Mouse (Mus musculus) CH12F3 (cell line): ENCODE measurements around the gene Fam219b.

Experiments used
- in situ Hi-C: fragments of 300-500 bp; cut with MboI; formaldehyde crosslinking; loops from 2 replicates; pipeline ENCODE4 v1.14.3; 2020; ENCODE audit warnings: low sequenced_read_pairs

Gene Fam219b

GRCm38 (mm10) chr9:57560861-57561710 is 23.8 kb downstream of the Fam219b start, which contains the start of gene Scamp2:
Gene Scamp2 (plus strand): TSS chr9:57560943.
- in situ Hi-C loops, result no loop called here

GRCm38 (mm10) chr9:57561711-57562099 is 24.4 kb downstream of the Fam219b start:
- in situ Hi-C loops, result no loop called here

DNA sequence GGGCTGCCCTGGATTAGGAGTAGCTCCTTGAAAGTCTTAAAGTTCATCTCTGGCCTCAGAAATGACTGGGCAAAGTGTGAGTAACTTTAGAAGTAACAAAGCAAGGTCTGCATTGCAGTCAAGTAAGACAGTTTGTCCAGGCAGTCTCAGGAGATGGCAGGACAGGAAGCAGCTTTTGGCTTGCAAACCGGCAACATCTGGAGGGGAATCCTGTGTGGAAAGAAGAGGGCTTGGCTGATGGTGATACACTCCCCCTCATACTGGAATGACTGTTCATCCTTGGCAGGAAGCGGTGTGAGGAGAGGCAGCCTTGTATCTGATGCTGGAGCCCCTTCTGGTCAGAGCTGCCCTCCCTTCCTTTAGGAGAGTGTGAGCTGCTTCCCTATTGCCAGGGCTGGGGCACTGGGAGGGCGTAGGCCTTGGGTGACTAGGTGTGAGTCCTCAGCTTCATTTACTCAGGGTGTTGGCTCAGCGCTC is 25.6 kb downstream of the Fam219b start:
- in situ Hi-C loops, result no loop called here

GRCm38 (mm10) chr9:57564609-57565008 is 27.3 kb downstream of the Fam219b start:
- in situ Hi-C loops, result no loop called here

DNA sequence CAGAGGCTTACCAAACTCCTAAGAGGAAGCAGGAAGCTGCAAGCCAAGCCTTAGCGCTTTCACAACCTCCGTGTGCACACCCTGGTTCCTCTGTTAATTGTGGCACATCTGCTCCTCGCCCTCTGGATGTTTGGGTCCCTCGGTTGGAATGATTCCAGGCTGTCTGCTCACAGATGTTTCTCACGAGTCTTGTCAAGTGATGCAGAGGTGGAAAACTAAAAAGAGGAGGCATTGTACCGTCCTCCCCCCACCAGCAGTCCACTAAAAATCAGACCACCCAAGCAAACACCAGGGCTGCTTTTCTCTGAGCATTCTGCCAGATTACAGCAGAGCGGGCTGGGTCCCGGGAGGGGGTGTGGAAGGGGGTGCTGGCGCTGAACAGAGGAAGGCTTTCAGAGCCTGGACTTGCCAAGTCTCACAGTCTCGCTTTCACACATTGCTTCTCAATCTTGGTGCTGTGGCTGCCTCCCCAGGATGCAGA is 28.5 kb downstream of the Fam219b start:
- in situ Hi-C loops, result no loop called here

DNA sequence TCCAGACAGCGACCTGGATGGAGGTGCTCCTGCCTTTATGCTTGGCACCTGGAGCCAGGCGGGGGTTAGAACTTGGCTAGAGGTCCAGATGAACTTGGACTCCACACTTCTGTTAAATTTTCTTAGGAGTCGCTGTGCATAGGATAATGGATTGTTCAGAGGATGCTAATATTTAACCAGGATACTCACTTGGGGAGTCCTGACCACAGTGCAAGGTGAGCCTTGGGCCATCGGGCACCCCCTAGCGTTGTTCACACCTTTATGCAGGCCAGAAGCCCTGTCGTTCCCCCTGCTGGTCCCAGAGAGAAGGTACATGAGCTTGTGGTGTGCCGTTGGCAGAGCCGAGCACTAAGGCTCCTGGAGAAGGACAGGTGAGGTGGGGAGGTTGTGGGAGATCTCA is 29.5 kb downstream of the Fam219b start:
- in situ Hi-C loops, result no loop called here

DNA sequence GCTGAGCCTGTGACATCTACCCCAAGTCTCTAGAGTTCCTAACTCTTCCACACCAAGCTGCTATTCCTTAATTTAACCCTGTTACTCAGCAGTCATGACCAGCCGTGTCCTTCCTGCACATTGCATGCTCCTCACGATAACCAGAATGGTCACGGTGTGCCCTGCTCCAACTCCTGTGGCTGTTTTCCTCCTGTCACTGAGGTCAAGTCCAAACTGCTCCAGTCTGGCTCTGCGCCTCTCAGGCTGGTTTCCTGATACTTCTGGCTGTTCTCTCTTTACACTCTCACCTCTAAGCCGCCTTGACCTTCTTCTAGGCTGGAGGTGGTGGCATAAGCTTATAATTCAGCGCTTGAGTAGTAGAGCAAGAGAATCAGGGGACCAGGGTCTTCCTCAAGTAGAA is 31.2 kb downstream of the Fam219b start:
- in situ Hi-C loops, result no loop called here

GRCm38 (mm10) chr9:57574397-57574796 is 37.1 kb downstream of the Fam219b start:
- in situ Hi-C loops, result no loop called here

DNA sequence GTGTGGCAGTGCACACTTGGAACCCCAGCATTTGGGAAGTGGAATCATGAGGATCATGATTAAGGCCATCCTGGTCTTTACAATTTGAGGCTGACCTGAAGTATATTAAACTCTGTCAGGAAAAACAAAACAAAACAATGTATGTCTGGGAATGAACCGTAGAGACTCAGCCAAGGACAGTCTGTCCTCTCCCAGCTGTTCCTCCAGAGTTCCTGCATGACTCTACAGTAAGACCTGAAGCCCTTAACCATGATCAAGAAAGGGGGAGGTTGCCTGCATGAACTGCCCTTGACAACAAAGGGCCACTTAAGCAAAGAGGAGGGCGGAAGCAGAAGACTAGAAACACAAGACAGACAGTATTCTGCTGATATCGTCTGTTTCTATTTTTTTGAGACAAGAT is 38.2 kb downstream of the Fam219b start:
- in situ Hi-C loops, result no loop called here

DNA sequence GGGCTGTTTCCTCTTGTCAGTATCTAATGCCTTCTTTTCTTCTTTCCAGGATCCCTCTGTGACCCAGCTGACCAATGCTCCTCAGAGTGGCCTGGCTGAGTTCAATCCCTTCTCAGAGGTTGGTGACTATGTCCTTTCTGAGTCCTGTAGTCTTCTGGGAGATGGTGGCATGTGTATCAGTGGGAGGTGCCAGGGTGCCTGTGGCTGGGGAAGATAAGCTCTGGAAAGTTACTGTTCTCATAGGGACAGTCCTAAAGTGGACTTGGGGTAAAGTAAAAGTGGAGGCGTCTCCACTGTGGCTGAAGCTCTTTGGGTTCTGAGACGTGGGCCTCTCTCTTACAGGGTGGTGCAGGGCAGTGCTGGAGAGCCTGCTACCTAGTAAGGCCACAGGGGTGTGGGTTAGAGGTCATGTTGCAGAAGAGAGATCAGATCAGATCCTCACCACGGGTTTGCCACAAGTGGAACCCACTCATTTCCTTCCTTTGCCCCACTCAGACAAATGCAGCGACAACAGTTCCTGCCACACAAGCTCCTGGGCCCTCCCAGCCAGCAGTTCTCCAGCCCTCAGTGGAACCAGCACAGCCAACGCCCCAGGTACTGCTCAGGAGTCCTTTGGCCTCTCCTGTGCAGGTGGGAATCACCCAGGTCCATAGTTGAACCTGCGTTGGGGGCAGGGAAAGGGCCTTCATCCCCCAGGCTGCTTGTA is 40.0 kb downstream of the Fam219b start:
- in situ Hi-C loops, result no loop called here

DNA sequence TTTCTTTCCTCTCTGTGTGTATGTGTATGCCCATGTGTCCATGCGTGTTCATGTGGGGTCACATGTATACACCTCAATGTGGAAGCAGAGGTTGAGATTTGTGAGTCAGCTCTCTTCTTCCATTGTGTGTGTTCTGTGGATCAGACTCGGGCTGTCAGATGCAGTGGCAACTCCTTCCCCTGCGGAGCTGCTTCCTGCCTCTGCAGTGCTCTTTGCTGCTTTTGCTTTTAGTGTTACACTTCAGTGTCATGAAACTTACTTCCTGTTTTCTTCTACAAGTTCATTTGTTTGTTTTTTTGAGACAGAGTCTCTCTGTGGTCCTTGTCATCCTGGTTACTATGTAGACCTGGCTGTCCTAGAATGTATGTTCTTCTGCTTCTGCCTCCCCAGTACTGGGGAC is 47.7 kb downstream of the Fam219b start:
- in situ Hi-C loops, result no loop called here

- in situ Hi-C loops, result no loop called here
Measured at GRCm38 (mm10) chr9:57589224-57590126, 52.1 kb downstream of the Fam219b start, which contains the start of gene Ulk3. Gene Ulk3 (plus strand): TSS chr9:57589452.

DNA sequence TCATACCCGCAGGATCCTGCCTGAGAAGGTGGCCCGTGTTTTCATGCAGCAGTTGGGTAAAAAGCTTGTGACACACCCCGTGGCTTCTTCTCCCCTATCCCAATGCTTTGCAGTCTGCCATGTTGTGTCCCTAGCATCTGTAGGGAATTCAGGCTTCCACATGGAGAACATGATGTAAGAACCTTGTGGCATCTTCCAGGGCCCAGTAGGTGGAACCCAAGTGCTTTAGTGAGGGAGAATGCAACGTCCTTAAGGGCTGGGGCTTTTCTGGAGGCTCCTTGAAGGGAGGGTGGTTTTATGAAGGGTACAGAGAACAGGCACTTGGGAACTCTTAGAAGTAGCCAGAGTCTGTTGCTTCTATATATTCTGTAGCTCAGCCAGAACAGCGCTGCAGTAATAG is 53.4 kb downstream of the Fam219b start:
- in situ Hi-C loops, result no loop called here
